Mouse (Mus musculus) liver, embryonic 14.5 days (tissue): ENCODE results near the gene Dhrs1. TPM values are rescaled to one million over a fixed set of nuclear protein-coding genes. Genes with fewer than 3 reads are reported as not detected.

Experiments
- ATAC-seq: fragments of 200-750 bp; cut with Nextera tagmentation; 2 replicates; pipeline ENCODE4 v1.8.0; 2017; ENCODE audit warnings: moderate number of reproducible peaks, mild to moderate bottlenecking, moderate library complexity; ENCODE audit not compliant: insufficient read depth
- DNase-seq, 3 experiments: peaks; one replicate each; pipeline ENCODE4 v3.0.0-alpha.2; 2012 to 2013; ENCODE audit warnings: low read depth in 3 of 3, low spot score in 3 of 3
- H3K27ac ChIP-seq: fragments of 300-500 bp; sonication (generic); 2 replicates; pipeline ENCODE4 v1.5.1; 2014; ENCODE audit warnings: moderate library complexity, mild to moderate bottlenecking, control low read depth, inconsistent platforms
- H3K27me3 ChIP-seq: fragments of 300-500 bp; sonication (generic); 2 replicates; pipeline ENCODE4 v1.6.1; 2014; ENCODE audit warnings: mild to moderate bottlenecking, low read length, moderate library complexity; ENCODE audit not compliant: control insufficient read depth, insufficient read depth
- H3K36me3 ChIP-seq: fragments of 300-500 bp; sonication (generic); replicated peaks from 2 replicates; pipeline ENCODE4 v1.6.1; 2014; ENCODE audit warnings: low read depth; ENCODE audit not compliant: control insufficient read depth, insufficient read depth
- H3K4me1 ChIP-seq, 2 experiments: fragments of 200-500 bp in 1 of 2; fragments of 300-500 bp in 1 of 2; sonication (generic) in 1 of 2; replicated peaks; 2 replicates each; pipeline ENCODE4 v1.6.1; 2012 to 2014; ENCODE audit warnings: antibody characterized with exemption in 1 of 2, inconsistent platforms in 1 of 2, low read length in 1 of 2; ENCODE audit not compliant: control insufficient read depth in 2 of 2, insufficient read depth in 2 of 2
- H3K4me2 ChIP-seq: fragments of 300-500 bp; sonication (generic); 2 replicates; pipeline ENCODE4 v1.6.1; 2014; ENCODE audit warnings: low read depth, mild to moderate bottlenecking, control low read depth, moderate library complexity
- H3K4me3 ChIP-seq, 2 experiments: fragments of 200-500 bp in 1 of 2; fragments of 300-500 bp in 1 of 2; sonication (generic) in 1 of 2; 2 replicates each; pipeline ENCODE4 v1.5.1; 2012 to 2014; ENCODE audit warnings: low read depth in 2 of 2, low read length in 2 of 2, mild to moderate bottlenecking in 2 of 2, control low read depth in 1 of 2, inconsistent platforms in 1 of 2, moderate library complexity in 1 of 2; ENCODE audit not compliant: insufficient read depth in 1 of 2
- H3K9ac ChIP-seq: fragments of 300-500 bp; sonication (generic); replicated peaks from 2 replicates; pipeline ENCODE4 v1.6.1; 2014; ENCODE audit warnings: mild to moderate bottlenecking, control low read depth, moderate library complexity
- H3K9me3 ChIP-seq: fragments of 300-500 bp; sonication (generic); 2 replicates; pipeline ENCODE4 v1.6.1; 2016; ENCODE audit warnings: low read length, mixed read lengths; ENCODE audit not compliant: control insufficient read depth
- CTCF ChIP-seq: IDR thresholded peaks from 2 replicates; pipeline ENCODE4 v1.5.1; 2016; ENCODE audit warnings: antibody characterized with exemption, low read depth, control low read depth
- EP300 ChIP-seq: IDR thresholded peaks from 2 replicates; pipeline ENCODE4 v1.6.1; 2016; ENCODE audit warnings: antibody characterized with exemption, low read depth
- WGBS: fragments of 180-500 bp; shearing (Covaris S2); extraction: QIAGEN DNeasy Blood & Tissue Kit; methylation state at CpG from one replicate; pipeline ENCODE4 v1.1.7; 2014; ENCODE audit not compliant: insufficient replicate concordance; 5-methylcytosine and 5-hydroxymethylcytosine counted together
- polyA plus RNA-seq, 2 experiments: library from polyadenylated mRNA; depleted of rRNA in 1 of 2; stranded (reverse) in 1 of 2; unstranded in 1 of 2; fragments of >200 nt; fragmentation: Nextera tagmentation in 1 of 2; extraction: Ambion mirVana in 1 of 2; gene quantifications; 2 replicates each; pipeline versions ENCODE4 v1.2.1 to v1.2.3; 2012 to 2014

The Dhrs1 gene
- polyA plus RNA-seq, 2 experiments: 31.0 to 34.4 TPM

DNA sequence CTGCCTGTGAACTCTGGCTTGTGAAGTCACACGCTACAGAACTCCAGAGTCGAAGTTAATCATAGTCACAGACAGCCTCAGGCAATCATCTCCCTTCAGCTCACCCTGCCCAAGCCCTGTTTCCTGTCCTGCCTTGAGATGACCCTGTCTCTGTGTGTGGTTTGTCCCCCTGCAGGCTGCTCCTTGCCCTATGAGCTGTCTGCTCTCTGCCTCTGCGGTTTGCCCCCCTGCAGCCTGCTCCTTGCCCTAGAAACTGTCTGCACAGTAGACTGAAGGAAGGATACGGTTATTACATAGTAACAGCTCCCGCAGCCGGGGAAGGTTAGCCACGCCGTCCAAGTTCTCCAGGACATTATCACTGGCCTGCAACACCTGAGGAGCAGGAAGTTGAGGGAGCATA is 28.6 kb downstream of the Dhrs1 start:
- WGBS: 64% methylated on average over 8 of the region's 8 CpGs

DNA sequence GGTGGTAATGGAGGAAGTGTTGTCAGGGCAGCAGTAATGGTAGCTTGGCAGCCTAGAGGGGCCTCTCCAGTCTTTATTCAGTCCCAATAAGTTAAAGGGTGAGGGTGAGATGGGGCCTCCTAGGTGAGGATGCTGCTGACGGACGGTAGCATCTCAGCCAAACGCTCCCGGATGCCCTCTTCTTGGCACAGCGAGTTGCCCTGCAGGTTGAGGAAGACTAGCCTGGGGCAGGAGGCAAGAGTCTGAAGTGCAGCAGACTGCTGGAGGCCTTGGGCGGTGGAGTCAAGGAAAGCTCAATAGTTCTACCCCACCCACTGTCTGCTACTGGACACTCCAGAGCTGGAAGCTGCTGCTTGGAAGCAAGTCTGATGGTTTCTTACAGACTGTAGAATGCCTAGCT is 29.2 kb downstream of the Dhrs1 start:
- no peak for TF ChIP-seq EP300
- TF ChIP-seq CTCF: no peak
- no peak overlapping the region for H3K4me2 ChIP-seq
- H3K36me3 ChIP-seq: no peaks in the 10 kb centered on the region
- ATAC-seq (no peak), DNase-seq (no peak)
- H3K27me3 ChIP-seq: no peaks in the 10 kb centered on the region
- no peak overlapping the region for H3K9ac ChIP-seq
- H3K27ac ChIP-seq: no peak overlapping the region
- WGBS: 83% methylated on average over 6 of the region's 6 CpGs
- no peak overlapping the region for H3K4me3 ChIP-seq
- H3K9me3 ChIP-seq: no peaks in the 10 kb centered on the region
- H3K4me1 ChIP-seq: peaks cover under 1 to 4% of the 10 kb centered on the region in 2 experiments; a peak in 2 of 4 replicates

More for the DNA sequence above, 28.6 kb downstream of the Dhrs1 start:
- Histone ChIP-seq H3K9ac (no peak overlapping the region), H3K27me3 (no peaks in the 10 kb centered on the region), H3K4me2 (no peak overlapping the region), H3K9me3 (no peaks in the 10 kb centered on the region), H3K4me1 (peaks cover 2 to 4% of the 10 kb centered on the region in 2 experiments; a peak in 2 of 4 replicates), H3K36me3 (no peaks in the 10 kb centered on the region), H3K27ac (no peak overlapping the region), H3K4me3 (no peak overlapping the region)
- no peak for ATAC-seq
- no peak for TF ChIP-seq CTCF
- TF ChIP-seq EP300: no peak
- DNase-seq: no peak

DNA sequence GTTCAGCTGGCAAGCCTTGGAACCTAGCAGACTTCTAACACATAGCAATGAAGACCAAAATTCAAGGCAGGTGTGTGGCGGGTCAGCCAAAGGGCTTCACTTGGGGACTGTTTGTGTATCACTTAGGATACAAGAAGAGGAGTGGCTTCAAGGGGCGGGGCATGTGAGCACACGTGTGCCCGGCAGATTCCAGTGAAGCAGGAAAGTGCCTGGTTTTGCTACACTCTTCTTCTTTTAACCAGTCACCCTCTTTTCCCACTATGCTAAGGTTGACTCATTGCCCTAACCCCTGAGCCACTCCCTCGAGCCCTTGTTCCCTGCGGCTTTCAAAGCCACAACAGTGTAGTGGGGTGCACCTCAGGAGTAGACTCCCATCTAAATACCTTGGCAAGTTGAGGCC is 30.6 kb downstream of the Dhrs1 start:
- TF ChIP-seq CTCF (no peak), EP300 (no peak)

DNA sequence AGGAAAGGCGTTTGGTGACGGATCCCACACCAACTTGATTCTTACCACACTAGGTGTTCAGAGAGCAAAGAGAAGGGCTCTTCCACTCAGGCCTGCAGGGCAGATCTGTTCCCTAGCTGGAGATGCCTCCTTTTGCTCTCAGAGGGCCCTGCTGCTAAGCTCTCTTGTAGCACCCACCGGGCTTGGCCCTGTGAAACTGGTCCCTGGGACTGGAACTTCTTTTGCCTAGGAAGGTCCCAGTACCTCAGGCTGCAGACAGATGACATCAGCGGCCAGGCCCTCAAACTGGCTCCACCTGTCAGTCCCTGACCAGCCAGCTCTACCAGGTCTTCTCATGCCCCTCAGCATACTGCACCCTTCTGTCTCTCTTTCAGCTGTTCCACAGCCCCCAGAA is 31.8 kb downstream of the Dhrs1 start, which contains the start of gene Tgm1:
Gene Tgm1 (minus strand): TSS at position 198 of the 394 bp plus-strand sequence.
- DNase-seq: no peak
- H3K9ac ChIP-seq: no peak within 1 kb of the TSS; the same call in 1 of the 2 replicates
- H3K36me3 ChIP-seq: no peaks in the 10 kb centered on the region
- no peak for TF ChIP-seq CTCF
- TF ChIP-seq EP300: no peak
- WGBS: 23% methylated on average over 4 of the region's 4 CpGs
- H3K27ac ChIP-seq: no peak within 1 kb of the TSS
- H3K9me3 ChIP-seq: no peaks in the 10 kb centered on the region
- no peaks in the 10 kb centered on the region for H3K27me3 ChIP-seq
- peak within 1 kb of the TSS; percentile 4 to 45; a peak in 3 of 4 replicates for H3K4me3 ChIP-seq
- 0 out of 4 replicates have a peak, but pooled peaks cover 0 to 4% of the 10 kb centered on the region in 2 experiments for H3K4me1 ChIP-seq
- H3K4me2 ChIP-seq: peak within 1 kb of the TSS; percentile 58
- ATAC-seq: no peak

More for the DNA sequence above, 30.6 kb downstream of the Dhrs1 start:
- Histone ChIP-seq H3K4me1 (0 out of 4 replicates have a peak, but pooled peaks cover 0 to 4% of the 10 kb centered on the region in 2 experiments), H3K9me3 (no peaks in the 10 kb centered on the region), H3K36me3 (no peaks in the 10 kb centered on the region), H3K4me3 (no peak overlapping the region), H3K27me3 (no peaks in the 10 kb centered on the region), H3K9ac (no peak overlapping the region), H3K4me2 (no peak overlapping the region), H3K27ac (no peak overlapping the region)
- ATAC-seq: no peak
- WGBS: 34% methylated on average over 6 of the region's 6 CpGs
- DNase-seq: no peak

GRCm38 (mm10) chr14:55713007-55713728 is 32.3 kb downstream of the Dhrs1 start:
- ATAC-seq (peak; percentile 34), DNase-seq (no peak)
- peak overlapping the region; percentile 4 to 45; a peak in 3 of 4 replicates for H3K4me3 ChIP-seq
- 14% methylated on average over 25 of the region's 25 CpGs for WGBS
- TF ChIP-seq EP300 (no peak), CTCF (no peak)
- no peaks in the 10 kb centered on the region for H3K27me3 ChIP-seq
- H3K27ac ChIP-seq: no peak overlapping the region
- H3K4me2 ChIP-seq: peak overlapping the region; percentile 58
- 0 out of 4 replicates have a peak, but pooled peaks cover 0 to 4% of the 10 kb centered on the region in 2 experiments for H3K4me1 ChIP-seq
- no peaks in the 10 kb centered on the region for H3K9me3 ChIP-seq
- H3K9ac ChIP-seq: no peak overlapping the region; the same call in 1 of the 2 replicates
- no peaks in the 10 kb centered on the region for H3K36me3 ChIP-seq
